Mouse (Mus musculus) spleen, adult 18-20 months (tissue): ENCODE results near the gene Snip1.

ENCODE experiments used
- DNase-seq, 2 experiments: peaks; one replicate each; pipeline ENCODE4 v3.0.0; 2022; ENCODE audit warnings: mixed read lengths in 2 of 2

The Snip1 gene

DNA sequence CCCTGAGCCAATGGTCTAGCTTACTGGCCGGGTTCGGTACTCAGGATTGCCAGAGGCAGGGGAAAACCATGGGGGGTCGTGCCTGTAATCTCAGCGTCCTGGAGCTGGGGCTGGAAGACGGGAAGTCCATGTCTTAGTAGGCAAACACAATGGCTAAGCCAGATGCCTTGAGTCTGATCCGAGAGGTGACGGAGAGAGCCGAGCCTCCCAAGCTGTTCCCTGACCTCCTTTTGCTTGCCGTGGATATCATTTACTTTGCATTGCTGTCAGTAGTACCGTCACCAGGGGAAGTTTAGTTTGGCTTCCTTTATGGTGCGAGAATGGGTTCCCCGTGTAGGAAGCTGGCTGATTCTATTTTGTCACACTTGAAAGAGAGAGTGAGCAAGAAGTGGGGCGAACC, 34.9 kb downstream of the Snip1 start:
- no peak for DNase-seq

DNA sequence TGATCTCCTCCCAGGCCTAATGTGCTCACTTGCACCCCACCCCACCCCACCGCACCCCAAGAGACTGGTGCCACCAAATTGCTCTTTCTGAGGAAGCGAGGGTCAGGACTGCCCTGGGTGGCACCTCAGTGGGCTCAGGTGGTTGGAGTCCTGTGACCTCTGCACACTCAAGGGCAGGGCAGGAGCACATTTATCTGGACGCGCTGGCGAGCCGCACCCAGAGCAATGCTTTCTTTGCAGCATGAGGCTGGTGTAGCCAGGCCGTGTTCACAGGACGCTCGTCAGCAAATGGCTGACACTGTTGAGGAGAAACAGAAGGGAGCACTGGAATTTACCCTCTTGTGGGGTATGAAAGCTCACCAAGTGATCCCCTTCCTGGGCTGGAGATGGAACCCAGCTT, 38.9 kb downstream of the Snip1 start:
- DNase-seq = no peak

GRCm38 (mm10) chr4:125114638-125115037, 48.2 kb downstream of the Snip1 start:
- peak; percentile 71 to 88 for DNase-seq

DNA sequence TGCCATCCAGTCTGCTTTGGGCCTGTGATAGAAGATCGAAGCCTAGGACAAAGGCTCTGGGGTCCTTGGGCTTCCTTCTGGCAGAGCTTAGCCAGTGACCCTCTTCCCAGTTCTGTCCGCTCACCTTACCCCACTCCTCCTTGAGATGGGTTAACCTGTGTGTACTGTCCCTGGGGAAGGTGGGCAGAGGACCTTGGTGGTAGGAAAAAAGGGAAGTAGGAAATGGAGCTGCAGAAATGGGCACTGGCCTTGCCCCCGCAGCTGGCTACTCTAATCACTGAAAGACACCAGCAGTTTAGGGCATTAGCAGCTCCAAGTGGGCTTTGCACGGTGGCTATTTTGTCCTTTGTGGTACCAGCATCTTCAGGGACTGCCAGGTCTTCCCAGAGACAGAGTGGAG, 48.6 kb downstream of the Snip1 start:
- DNase-seq = peak in 1 of 2 experiments; percentile 19

- DNase-seq = no peak
Measured at GRCm38 (mm10) chr4:125115710-125116089, 49.2 kb downstream of the Snip1 start.

- DNase-seq = peak; percentile 58
Measured at GRCm38 (mm10) chr4:125116090-125116861, 49.8 kb downstream of the Snip1 start.

DNA sequence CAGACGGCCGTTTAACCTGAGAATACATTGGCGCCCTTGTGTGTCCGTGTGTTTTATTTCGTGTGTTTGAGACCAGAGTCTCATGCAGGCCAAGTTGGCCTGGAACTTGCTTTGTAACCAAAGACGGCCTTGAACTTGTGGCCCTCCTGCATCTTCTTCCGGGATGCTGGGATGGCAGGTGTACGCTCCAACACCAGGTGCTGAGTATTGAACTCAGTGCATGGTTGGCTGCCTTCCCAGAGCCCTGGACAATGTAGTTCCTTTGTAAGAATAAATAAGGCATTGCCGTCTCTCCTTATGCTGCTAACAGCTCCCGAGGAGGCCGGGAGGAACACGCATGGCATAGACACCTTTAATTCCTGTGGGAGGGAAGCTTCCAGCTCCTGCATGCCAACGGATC, 50.5 kb downstream of the Snip1 start:
- DNase-seq = peak in 1 of 2 experiments; percentile 17

DNA sequence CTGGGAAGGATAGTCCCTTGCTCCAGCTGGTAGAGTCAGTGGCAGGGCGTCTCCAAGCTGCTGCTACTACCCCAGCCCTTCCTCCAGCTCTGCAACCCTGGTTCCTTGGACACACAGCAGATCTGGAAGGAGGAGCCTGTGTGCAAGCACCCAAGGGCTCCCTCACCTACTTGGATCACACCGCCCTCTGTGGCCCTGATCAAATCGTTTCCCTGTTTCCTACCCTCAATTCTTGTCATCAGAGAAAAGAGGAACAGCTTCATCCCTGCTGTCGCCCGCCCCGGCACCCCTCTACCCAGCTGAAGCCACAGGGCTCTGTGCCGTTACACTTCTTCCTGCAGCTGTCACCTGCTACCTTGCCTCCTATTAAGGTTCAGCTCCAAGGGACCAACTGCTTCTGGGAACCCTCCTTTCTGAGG, 51.4 kb downstream of the Snip1 start:
- peak; percentile 49 to 57 for DNase-seq

GRCm38 (mm10) chr4:125119070-125119469, 52.6 kb downstream of the Snip1 start:
- DNase-seq = peak in 1 of 2 experiments; percentile 24

DNA sequence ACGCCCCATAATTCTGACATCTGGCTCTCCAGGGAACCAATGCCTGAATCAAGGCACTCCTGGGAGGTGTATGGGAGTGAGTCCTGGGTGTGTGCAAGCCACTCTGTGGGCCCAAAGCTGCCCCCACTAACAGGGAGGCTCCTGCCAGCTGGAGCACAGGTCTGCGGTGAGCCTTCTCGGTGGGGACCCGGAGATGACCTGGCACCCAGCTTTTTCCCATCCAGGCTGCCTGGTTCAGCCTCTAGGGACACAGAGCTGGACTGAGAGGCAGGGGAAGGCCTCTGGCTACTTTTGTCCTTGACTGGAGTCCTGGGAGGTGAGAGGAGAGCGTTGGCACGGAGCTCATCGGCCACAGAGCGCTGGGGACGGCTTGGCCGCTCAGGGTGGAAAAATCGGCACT, 53.2 kb downstream of the Snip1 start:
- DNase-seq = no peak

DNA sequence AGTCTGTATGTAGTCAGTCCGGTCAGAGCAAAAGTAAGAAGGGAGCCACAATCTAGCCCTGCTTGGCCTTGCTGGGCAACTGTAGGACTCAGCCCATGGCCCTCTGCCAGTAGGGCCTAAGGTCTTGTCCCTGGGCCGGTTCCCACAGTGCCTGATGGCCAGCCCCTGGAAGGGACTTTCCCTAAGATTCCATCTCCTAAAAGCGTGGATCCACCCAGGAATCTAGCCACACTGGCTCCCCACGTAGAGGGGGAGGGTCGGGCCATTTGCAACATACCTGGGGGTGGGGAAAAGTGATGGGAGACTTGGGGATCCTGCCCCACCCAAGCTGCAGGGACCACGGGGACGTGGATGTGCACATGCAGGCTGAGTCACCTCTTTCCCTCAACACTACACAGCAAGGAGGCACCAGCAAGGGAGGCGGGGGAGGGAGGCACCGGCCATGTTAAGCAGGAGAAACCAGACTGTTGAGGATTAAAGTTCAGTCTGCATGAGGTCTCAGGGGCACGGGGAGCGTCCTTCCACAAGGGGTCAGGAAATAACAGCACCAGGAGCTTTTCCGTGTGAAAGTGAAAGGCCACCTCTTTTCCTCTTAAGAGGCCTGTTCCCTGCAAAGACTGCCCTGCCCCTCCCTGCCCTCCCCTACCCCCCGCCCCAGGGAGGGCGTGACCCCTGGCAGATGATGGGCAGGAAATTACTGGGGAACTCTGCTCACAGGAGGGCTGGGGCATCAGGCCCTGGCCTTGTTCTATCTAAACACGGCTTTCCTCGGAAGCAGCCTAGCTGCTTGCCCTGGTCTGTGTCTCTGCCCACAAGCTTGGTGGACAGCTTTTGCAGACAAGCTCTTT, 56.2 kb downstream of the Snip1 start:
- peak; percentile 68 to 72 for DNase-seq

DNA sequence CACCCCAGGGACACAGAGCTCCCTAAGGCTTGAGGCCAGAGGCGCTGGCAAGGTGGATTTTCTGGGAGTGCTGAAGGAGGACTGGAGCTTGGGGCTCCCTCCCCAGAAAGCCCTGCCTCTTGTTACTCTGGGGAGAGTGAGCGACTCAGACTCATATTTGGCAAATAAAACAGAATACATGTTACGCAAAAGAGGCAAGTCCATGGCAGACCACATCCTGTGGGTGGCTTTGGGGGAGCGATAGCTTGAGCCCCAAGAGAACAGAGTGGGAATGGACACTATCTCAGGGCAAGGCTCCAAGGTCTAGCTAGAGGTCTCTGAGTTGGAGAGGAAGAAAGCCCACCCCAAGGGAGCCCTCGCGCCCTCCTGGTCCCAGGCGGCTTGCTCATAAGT, 56.8 kb downstream of the Snip1 start:
- peak; percentile 46 to 48 for DNase-seq
